Mouse (Mus musculus) c-Kit-positive CD71-negative TER-119-negative erythroid progenitor cells, embryonic 14.5 days (primary cell): ENCODE measurements at regions not wholly inside any gene's neighbourhood (a gene's known extent, or its start where the extent isn't known, plus 50 kb on each side); places are given as distances from the start of the nearest gene placed in this dataset.

Source experiments
- DNase-seq: peaks from one replicate; pipeline ENCODE4 v3.0.0-alpha.2; 2013; ENCODE audit warnings: low read depth

GRCm38 (mm10) chr16:21362663-21363367 lies 60.1 kb upstream of the Vps8 start:
- no peak for DNase-seq

GRCm38 (mm10) chr16:21364885-21365284 lies 58.0 kb upstream of the Vps8 start:
- no peak for DNase-seq

DNA sequence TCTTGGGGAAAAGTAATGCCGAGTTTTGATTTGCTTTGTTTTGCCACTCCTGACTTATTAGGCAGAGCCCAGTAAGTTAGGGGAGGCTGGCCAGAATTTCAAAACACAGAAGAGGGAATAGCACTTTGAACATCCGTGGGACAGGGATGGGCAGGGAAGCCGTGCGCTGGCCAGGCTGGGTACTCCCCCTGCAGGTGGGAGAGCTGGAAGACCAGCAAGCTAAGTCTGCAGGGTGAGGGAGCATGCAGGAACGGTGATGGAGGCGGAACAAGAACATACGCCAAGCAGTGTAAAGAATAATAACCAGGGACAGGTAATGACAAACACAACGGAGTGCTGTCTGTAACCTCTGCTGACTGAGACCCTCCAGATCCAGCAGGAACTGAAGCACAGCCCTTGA lies 55.5 kb upstream of the Vps8 start:
- no peak for DNase-seq

- DNase-seq = no peak
Measured at GRCm38 (mm10) chr16:21368821-21369220, 54.1 kb upstream of the Vps8 start.

GRCm38 (mm10) chr16:21369569-21370512 lies 53.1 kb upstream of the Vps8 start:
- no peak for DNase-seq
